Mouse (Mus musculus): ENCODE measurements around the gene H2al1j.

H2al1j gene

GRCm38 (mm10) chrX:11361261-11361660 lies 33.6 kb downstream of the H2al1j start:
- no peak for TF ChIP-seq GATA4 (IDR thresholded peaks at IDR 0.05; ENCODE audit: insufficient replicate concordance, low read length)

- TF ChIP-seq GATA4 (IDR thresholded peaks at IDR 0.05; ENCODE audit: insufficient replicate concordance, low read length) = no peak
These were observed 36.3 kb downstream of the H2al1j start for GRCm38 (mm10) chrX:11363890-11364289.

- TF ChIP-seq GATA4 (IDR thresholded peaks at IDR 0.05; ENCODE audit: insufficient replicate concordance, low read length) = no peak
These were observed 37.5 kb downstream of the H2al1j start for GRCm38 (mm10) chrX:11365151-11365550.
